Mouse (Mus musculus): ENCODE results near the gene Rpl19.

GRCm38 (mm10) chr11:98037871-98038270, 11.4 kb downstream of the Rpl19 start:
- TF ChIP-seq CTCF (IDR thresholded peaks at IDR 0.05; ENCODE audit: control insufficient read depth, insufficient read depth, insufficient replicate concordance, low read depth, low read length) = no peak
- no peak for TF ChIP-seq POLR2A (IDR thresholded peaks at IDR 0.05; ENCODE audit: control insufficient read depth, low read depth, low read length)

Measured in testis, adult 2 months (tissue).